Mouse (Mus musculus) cerebellum, adult 8-10 months (tissue): ENCODE results near the gene Zbtb45.

ENCODE experiments used
- DNase-seq: peaks from one replicate; pipeline ENCODE4 v3.0.0; 2022

The Zbtb45 gene

DNA sequence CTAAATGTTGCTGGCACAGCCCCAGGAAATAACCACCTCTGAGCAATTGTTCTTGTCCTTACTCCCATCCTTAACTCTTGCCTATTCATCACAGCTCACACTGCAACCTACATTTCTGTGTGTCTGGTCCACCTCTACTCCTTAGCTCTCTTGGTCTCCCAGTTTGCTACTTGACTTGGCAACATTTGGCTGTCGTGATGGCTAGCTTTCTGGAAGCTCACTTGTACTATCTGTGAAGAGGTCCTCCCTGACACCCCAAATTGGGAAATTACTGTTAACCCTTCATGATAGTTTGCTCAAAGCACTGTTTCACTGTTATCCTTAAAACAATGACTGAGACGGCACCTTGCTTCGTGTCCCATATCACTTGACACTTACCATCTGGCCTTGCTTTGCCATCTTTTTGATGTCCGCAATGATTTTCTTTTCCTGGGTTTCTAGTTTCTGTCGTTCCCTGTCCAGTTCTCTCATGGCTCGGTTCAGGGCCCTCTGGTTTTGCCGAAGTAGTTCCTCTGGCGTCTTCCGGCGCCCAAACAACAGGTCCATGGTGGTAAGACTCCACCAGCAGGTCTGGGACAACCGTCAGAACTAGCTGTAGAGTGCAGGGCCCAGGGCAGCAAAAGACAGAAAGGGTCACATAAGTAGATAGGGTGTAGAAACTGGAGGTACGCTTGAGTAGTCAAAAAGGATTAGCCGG is 23.8 kb upstream of the Zbtb45 start:
- DNase-seq = peak; percentile 28

DNA sequence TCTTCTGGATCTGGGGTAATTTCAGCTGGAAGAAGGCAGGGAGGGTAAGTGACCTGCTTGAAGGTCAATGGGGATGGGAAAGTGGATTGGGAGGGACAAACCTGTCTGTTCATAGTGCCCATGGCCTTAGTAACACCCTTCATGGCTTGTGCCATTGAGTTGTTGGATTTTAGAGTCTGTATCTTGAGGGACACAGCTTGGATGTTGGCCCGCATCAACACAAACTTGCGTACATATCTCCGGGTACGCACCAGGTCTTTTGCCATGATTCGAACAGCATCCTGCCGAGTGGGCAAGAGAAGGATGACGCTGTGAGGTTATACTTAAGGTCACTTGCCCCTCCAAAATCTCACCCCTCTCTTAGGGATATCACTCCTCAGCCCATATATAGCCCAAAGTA is 22.7 kb upstream of the Zbtb45 start:
- DNase-seq = no peak

DNA sequence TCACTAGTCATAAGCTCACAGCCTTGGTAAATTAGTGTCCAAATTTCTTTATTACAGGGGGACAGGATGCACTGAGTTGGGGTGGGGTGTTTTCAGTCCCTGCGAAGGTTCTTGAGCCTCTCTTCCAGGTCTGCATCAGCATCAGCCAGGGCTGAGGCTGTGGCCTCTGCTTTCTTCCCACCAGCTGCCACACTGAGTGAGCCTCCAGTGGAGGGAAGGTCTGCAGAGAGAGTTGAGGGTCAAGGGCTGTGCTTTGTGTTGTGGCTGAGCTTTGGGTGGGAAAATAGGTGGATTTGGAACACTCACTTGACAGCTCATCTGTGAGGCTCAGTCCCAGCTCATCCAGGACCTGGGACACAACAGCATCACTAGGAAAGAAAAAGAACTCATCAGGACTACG is 22.1 kb upstream of the Zbtb45 start:
- no peak for DNase-seq

DNA sequence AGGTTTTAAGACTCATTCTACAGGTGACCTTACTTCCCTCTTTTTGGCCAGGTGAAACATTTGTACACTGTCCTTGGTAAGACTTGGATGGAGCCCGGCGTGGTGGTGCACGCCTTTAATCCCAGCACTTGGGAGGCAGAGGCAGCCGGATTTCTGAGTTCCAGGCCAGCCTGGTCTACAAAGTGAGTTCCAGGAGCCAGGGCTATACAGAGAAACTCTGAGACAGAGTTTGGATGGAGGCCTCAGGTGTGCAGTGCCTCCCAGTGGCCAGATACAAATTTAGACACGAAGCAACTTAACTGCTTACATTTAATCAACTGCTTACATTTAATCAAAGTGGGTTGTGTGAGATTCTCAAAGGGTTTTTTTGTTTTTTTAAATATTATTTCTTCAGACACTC is 21.2 kb upstream of the Zbtb45 start:
- no peak for DNase-seq

- DNase-seq = no peak
These were observed 19.2 kb upstream of the Zbtb45 start for GRCm38 (mm10) chr7:13028986-13029385.

GRCm38 (mm10) chr7:13025511-13026112 is 15.8 kb upstream of the Zbtb45 start:
- no peak for DNase-seq

DNA sequence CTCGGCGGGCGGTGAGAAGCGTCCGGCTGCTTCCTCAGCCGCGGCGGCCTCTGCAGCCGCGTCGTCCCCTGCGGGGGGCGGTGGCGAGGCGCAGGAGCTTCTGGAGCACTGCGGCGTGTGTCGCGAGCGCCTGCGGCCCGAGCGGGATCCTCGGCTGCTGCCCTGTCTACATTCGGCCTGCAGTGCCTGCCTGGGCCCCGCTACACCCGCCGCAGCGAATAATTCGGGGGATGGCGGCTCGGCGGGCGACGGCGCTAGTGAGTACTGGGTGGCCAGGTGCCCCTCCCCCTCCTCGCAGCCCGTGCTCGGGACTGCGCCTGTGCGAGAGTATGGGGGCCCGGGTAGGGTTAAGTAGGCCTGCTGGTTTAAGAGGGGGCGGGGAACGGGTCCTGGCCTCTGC is 15.0 kb upstream of the Zbtb45 start:
- peak; percentile 82 for DNase-seq

GRCm38 (mm10) chr7:13023928-13024731 is 14.3 kb upstream of the Zbtb45 start:
- peak; percentile 98 for DNase-seq

- peak; percentile 56 for DNase-seq
These were observed 13.1 kb upstream of the Zbtb45 start for GRCm38 (mm10) chr7:13022773-13023535.

- DNase-seq = no peak
These were observed 5.4 kb upstream of the Zbtb45 start for GRCm38 (mm10) chr7:13015217-13015616.

GRCm38 (mm10) chr7:13014275-13014839 is 4.5 kb upstream of the Zbtb45 start:
- DNase-seq = no peak

DNA sequence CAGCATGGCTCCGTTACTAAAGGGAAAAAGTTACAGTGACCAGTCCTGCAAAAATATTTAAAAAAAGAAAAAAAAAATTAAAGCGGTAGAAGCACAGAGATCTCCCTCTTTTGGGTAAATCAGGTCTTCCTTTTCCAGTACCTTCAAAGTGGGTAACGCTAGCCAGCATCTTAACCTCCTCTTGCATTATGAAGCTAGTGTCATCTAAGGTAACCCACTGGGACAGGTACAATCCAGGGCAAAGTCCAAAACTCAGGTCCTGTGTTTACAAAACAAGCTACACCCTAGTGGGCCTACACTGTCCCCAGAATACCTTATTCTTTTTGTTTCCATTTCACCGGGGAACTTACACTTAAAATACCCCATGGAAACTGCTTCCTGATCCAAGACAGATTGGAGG is 3.8 kb upstream of the Zbtb45 start:
- no peak for DNase-seq

DNA sequence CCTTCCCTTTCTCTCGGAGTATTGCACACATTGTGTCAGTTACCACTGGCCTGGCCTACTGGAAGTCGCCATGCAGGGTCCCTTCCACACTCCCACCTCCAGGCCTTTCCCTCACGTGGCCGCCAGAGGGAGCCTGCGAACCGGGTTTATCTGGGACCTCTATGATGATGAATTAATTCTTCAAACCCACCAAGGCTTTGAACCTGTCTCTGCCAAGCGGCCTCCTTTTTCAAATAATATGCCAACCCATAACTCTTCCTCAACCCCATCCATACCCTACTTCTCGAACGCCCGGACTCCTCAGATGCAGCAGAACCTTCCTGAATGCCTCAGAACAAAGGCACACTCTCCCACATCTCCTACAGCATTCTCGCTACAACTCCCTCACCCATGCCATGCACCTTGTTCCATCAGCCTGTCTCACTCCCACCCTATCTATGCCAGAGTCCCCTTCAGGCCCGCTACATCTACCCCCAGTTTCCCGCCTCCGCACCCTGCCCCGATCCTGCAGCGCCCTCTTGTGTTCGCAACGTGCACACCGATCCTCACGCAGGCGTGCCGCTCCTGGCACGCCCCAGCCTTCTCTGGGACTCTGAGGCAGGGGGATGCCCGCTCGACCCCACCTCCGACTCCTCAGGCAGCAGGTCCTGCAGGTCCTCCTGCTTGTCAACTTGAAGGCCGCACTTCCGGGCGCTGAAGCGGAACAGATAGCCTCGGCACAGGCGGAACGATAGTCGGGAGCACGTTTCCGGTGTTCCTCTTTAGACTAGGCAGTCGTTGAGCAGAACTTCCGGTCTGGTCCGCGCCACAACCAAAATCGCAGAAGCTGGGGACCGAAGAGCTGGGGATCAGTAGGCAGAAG is 460 bp downstream of the Zbtb45 start:
- peak; percentile 94 for DNase-seq

DNA sequence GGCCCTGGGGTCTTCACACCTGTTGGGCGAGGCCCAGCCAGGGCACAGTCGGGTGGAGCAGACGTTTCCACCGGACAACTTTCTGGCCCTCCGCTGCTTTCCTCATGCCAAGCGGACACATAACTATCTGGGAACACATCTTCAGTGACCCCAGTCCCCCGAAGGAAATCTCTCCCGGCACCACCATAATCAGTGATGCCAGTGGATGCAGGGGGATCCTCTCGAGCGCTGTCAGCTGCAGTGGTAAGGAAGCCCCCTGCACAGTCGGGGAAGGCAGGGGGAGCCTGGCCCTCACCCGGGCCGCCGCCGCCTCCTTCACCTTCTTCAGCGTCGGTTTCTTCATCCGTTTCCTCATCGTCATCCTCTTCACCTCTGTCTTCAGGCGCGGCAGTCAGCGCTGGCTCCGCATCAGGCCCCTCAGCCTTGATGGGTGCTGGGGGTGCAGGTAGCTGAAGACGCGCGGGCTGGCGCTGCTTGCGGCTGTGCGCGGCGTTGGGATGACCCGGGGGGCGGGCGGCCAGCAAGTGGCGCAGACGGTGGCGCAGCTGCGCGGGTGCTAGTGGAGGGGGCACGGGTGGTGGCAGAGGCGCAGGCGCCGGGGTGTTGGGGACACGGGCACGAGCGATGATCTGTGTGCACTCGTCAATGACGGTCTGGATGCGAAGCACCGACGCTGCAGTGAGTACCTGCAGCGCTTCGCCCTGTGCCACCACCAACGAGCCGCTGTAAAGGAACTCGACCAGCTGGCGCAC is 2.3 kb downstream of the Zbtb45 start:
- peak; percentile 21 for DNase-seq

- DNase-seq = no peak
These were observed 3.3 kb downstream of the Zbtb45 start for GRCm38 (mm10) chr7:13006531-13006930.

DNA sequence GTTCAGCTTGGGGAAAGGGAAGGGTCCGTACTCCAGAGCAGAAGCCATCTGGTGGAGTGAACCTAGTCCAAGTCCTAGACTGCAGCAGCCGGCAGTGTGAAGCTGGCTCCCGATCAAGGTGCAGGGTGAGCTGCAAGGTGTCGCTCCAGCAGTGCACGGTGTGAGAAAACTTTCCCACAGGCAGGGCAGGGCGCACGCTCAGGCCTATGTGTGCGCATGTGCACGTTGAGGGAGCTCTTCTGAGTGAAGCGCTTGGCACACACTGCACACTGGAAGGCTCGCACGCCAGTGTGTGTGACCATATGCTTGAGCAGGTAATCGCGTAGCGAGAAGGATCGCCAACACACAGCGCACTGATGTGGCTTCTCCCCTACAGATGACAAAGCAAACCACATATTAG is 3.8 kb downstream of the Zbtb45 start:
- no peak for DNase-seq

- DNase-seq = no peak
These were observed 6.5 kb downstream of the Zbtb45 start for GRCm38 (mm10) chr7:13003380-13003779.

DNA sequence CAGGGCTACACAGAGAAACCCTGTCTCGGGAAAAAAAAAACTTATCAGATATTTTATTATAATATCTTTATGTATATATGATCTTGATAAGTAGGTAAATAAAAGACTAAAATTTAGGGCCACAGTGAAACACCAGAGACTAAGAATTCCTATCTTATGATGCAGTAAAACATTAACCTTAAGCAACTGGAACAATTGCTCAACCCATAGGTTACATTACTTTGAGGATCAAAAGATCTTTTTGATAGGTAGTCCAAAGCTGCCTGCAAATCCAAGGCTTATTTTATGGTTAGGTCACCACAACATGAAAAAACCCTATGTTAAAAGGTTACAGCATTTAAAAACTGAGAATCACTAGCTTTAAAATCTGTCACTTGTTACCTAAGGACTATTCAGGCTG is 8.2 kb downstream of the Zbtb45 start:
- no peak for DNase-seq

DNA sequence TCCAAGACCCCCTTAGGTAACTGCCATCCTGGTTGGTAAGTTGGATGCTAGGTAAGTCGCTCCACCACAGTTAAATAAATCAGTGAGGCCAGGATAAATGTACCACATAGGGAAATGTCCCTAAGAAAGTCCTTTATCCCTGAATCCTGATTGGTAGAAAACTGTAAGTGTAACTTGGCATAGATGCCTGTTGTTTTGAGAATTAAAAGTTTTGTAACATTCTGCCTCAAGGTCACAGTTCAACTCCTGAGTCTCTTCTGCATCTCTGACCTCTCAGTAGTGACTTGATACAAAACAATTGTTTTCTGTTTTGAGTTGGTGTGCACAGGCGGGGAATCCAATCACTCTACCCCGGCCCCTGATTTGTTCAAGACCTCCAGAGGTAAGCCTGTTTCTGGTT is 11.0 kb downstream of the Zbtb45 start, which contains the start of gene Trim28:
TSS of gene Trim28 (plus strand) at position 264 of the 400 bp plus-strand sequence.
- DNase-seq = no peak

- no peak for DNase-seq
These were observed 11.8 kb downstream of the Zbtb45 start, which contains the start of gene Slc27a5 for GRCm38 (mm10) chr7:12998053-12998452. Gene Slc27a5, minus strand, starts transcription at chr7:12998192.

DNA sequence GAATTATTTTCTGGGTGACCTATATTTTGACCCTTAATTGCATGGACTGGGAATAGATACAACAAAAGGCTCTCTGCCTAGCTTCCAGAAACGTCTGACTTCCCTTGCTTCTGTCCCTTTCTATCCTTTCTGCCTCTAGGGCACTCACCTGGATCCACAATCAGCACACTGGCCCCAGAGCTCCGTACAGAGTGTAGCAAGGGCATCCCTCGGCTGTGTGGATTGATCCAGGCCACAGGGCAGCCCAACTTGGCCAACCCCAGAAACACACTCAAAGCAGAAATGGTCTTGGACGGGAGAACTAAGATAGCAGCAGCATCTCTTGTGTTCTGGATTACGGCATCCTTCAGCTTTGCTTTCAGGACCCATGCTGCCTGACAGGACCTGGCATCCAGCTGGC is 12.6 kb downstream of the Zbtb45 start:
- DNase-seq = no peak
